Mouse (Mus musculus) neural tube, embryonic 14.5 days (tissue): ENCODE measurements around the gene Olfr1315-ps1. TPM values are rescaled to one million over a fixed set of nuclear protein-coding genes. Genes with fewer than 3 reads are reported as not detected.

ENCODE experiments used
- ATAC-seq: fragments of 200-750 bp; cut with Nextera tagmentation; 2 replicates; pipeline ENCODE4 v1.8.0; 2017; ENCODE audit warnings: low read depth, mild to moderate bottlenecking, moderate TSS enrichment, moderate library complexity
- H3K27ac ChIP-seq: fragments of 300-500 bp; sonication (generic); 2 replicates; pipeline ENCODE4 v1.5.1; 2014; ENCODE audit warnings: low read depth, mild to moderate bottlenecking, control low read depth, low read length, moderate library complexity, mixed read lengths
- H3K27me3 ChIP-seq: fragments of 300-500 bp; sonication (generic); 2 replicates; pipeline ENCODE4 v1.6.1; 2014; ENCODE audit warnings: low read length; ENCODE audit not compliant: control insufficient read depth, insufficient read depth
- H3K36me3 ChIP-seq: fragments of 300-500 bp; sonication (generic); 2 replicates; pipeline ENCODE4 v1.6.1; 2014; ENCODE audit warnings: low read length, mixed read lengths; ENCODE audit not compliant: control insufficient read depth, insufficient read depth
- H3K4me1 ChIP-seq: fragments of 300-500 bp; sonication (generic); 2 replicates; pipeline ENCODE4 v1.6.1; 2014; ENCODE audit warnings: low read length; ENCODE audit not compliant: control insufficient read depth, insufficient read depth
- H3K4me2 ChIP-seq: fragments of 300-500 bp; sonication (generic); 2 replicates; pipeline ENCODE4 v1.6.1; 2014; ENCODE audit warnings: mild to moderate bottlenecking, low read depth, low read length, control low read depth
- H3K4me3 ChIP-seq: fragments of 300-500 bp; sonication (generic); 2 replicates; pipeline ENCODE4 v1.5.1; 2014; ENCODE audit warnings: low read depth, low read length, control low read depth, mixed read lengths
- H3K9ac ChIP-seq: fragments of 300-500 bp; sonication (generic); replicated peaks from 2 replicates; pipeline ENCODE4 v1.6.1; 2014; ENCODE audit warnings: low read depth, mild to moderate bottlenecking, control low read depth, low read length, mixed read lengths
- H3K9me3 ChIP-seq: fragments of 300-500 bp; sonication (generic); 2 replicates; pipeline ENCODE4 v1.6.1; 2016; ENCODE audit warnings: low read length; ENCODE audit not compliant: control insufficient read depth
- WGBS: fragments of 180-500 bp; shearing (Covaris S2); extraction: QIAGEN DNeasy Blood & Tissue Kit; methylation state at CpG from one replicate; pipeline ENCODE4 v1.1.7; 2014; 5-methylcytosine and 5-hydroxymethylcytosine counted together
- polyA plus RNA-seq: library from polyadenylated mRNA; unstranded; fragments of >200 nt; fragmentation: Nextera tagmentation; extraction: Ambion mirVana; gene quantifications from 2 replicates; pipeline ENCODE4 v1.2.1, GENCODE M21; 2014

The Olfr1315-ps1 gene
- not detected in 2 replicates for polyA plus RNA-seq

GRCm38 (mm10) chr2:112115340-112115739, at the start of gene Olfr1315-ps1:
TSS of gene Olfr1315-ps1 (minus strand) at chr2:112115440.
- no peaks in the 10 kb centered on the region for H3K9me3 ChIP-seq
- H3K4me2 ChIP-seq, result no peak within 1 kb of the TSS
- H3K27me3 ChIP-seq, result no peaks in the 10 kb centered on the region
- no peak within 1 kb of the TSS for H3K27ac ChIP-seq
- no peak within 1 kb of the TSS for H3K9ac ChIP-seq
- no peak for ATAC-seq
- H3K4me3 ChIP-seq, result no peak within 1 kb of the TSS
- no peaks in the 10 kb centered on the region for H3K4me1 ChIP-seq
- H3K36me3 ChIP-seq, result no peaks in the 10 kb centered on the region
- WGBS, result 84% methylated on average over 1 of the region's 1 CpGs

- Histone ChIP-seq H3K36me3 (no peaks in the 10 kb centered on the region), H3K9ac (no peak within 1 kb of the TSS), H3K4me1 (no peaks in the 10 kb centered on the region), H3K9me3 (no peaks in the 10 kb centered on the region), H3K4me2 (no peak within 1 kb of the TSS), H3K27ac (no peak within 1 kb of the TSS), H3K4me3 (no peak within 1 kb of the TSS), H3K27me3 (no peaks in the 10 kb centered on the region)
- no peak for ATAC-seq
Measured at GRCm38 (mm10) chr2:112153898-112154297, 38.7 kb upstream of the Olfr1315-ps1 start, which contains the start of gene Olfr1318. TSS of gene Olfr1318 (plus strand) at chr2:112154198.

GRCm38 (mm10) chr2:112140029-112140428, 24.8 kb upstream of the Olfr1315-ps1 start, which contains the start of gene Olfr1317:
TSS of gene Olfr1317 (plus strand) at chr2:112140329.
- Histone ChIP-seq H3K9ac (no peak within 1 kb of the TSS), H3K4me1 (no peaks in the 10 kb centered on the region), H3K36me3 (no peaks in the 10 kb centered on the region), H3K9me3 (no peaks in the 10 kb centered on the region), H3K27me3 (no peaks in the 10 kb centered on the region), H3K4me2 (no peak within 1 kb of the TSS), H3K4me3 (no peak within 1 kb of the TSS), H3K27ac (no peak within 1 kb of the TSS)
- WGBS, result 75% methylated on average over 2 of the region's 2 CpGs
- ATAC-seq, result no peak

- Histone ChIP-seq H3K36me3 (no peaks in the 10 kb centered on the region), H3K27ac (no peak within 1 kb of the TSS), H3K9ac (no peak within 1 kb of the TSS), H3K27me3 (no peaks in the 10 kb centered on the region), H3K4me2 (no peak within 1 kb of the TSS), H3K4me3 (no peak within 1 kb of the TSS), H3K4me1 (no peaks in the 10 kb centered on the region), H3K9me3 (no peaks in the 10 kb centered on the region)
- 91% methylated on average over 2 of the region's 2 CpGs for WGBS
- ATAC-seq, result no peak
Measured at GRCm38 (mm10) chr2:112134877-112135276, 19.6 kb upstream of the Olfr1315-ps1 start, which contains the start of gene Olfr1316. TSS of gene Olfr1316 (minus strand) at chr2:112134977.

- Histone ChIP-seq H3K27ac (no peak within 1 kb of the TSS), H3K9ac (no peak within 1 kb of the TSS), H3K9me3 (no peaks in the 10 kb centered on the region), H3K36me3 (no peaks in the 10 kb centered on the region), H3K4me2 (no peak within 1 kb of the TSS), H3K4me1 (no peaks in the 10 kb centered on the region), H3K27me3 (no peaks in the 10 kb centered on the region), H3K4me3 (no peak within 1 kb of the TSS)
- no peak for ATAC-seq
Measured at GRCm38 (mm10) chr2:112096681-112097080, 18.6 kb downstream of the Olfr1315-ps1 start, which contains the start of gene Olfr1314. TSS of gene Olfr1314 (minus strand) at chr2:112096781.

GRCm38 (mm10) chr2:112077743-112078142, 37.5 kb downstream of the Olfr1315-ps1 start, which contains the start of gene Olfr1313:
TSS of gene Olfr1313 (minus strand) at chr2:112077843.
- Histone ChIP-seq H3K4me1 (no peaks in the 10 kb centered on the region), H3K36me3 (no peaks in the 10 kb centered on the region), H3K27ac (no peak within 1 kb of the TSS), H3K9ac (no peak within 1 kb of the TSS), H3K27me3 (no peaks in the 10 kb centered on the region), H3K4me3 (no peak within 1 kb of the TSS), H3K4me2 (no peak within 1 kb of the TSS), H3K9me3 (no peaks in the 10 kb centered on the region)
- no peak for ATAC-seq

Other genes starting within 250 kb of the Olfr1315-ps1 start
- not detected in 2 replicates for gene Olfr1305, start 238.3 kb downstream of the Olfr1315-ps1 start, polyA plus RNA-seq
- gene Olfr1306, start 199.2 kb downstream of the Olfr1315-ps1 start, polyA plus RNA-seq, result not detected in 2 replicates
- gene Olfr1307, start 166.0 kb downstream of the Olfr1315-ps1 start, polyA plus RNA-seq, result 0.03 TPM in 1 of 2 replicates, not detected in the other
- gene Olfr1308, start 150.5 kb downstream of the Olfr1315-ps1 start, polyA plus RNA-seq, result not detected in 2 replicates
- not detected in 2 replicates for gene Olfr1309, start 125.2 kb downstream of the Olfr1315-ps1 start, polyA plus RNA-seq
- not detected in 2 replicates for gene Olfr1310, start 102.7 kb downstream of the Olfr1315-ps1 start, polyA plus RNA-seq
- gene Olfr1311, start 91.0 kb downstream of the Olfr1315-ps1 start, polyA plus RNA-seq, result not detected in 2 replicates
- not detected in 2 replicates for gene Olfr1312, start 65.2 kb downstream of the Olfr1315-ps1 start, polyA plus RNA-seq
- not detected in 2 replicates for gene Olfr1313, start 37.6 kb downstream of the Olfr1315-ps1 start, polyA plus RNA-seq
- gene Olfr1314, start 18.7 kb downstream of the Olfr1315-ps1 start, polyA plus RNA-seq, result not detected in 2 replicates
- gene Olfr1316, start 19.5 kb upstream of the Olfr1315-ps1 start, polyA plus RNA-seq, result not detected in 2 replicates
- gene Olfr1317, start 24.9 kb upstream of the Olfr1315-ps1 start, polyA plus RNA-seq, result not detected in 2 replicates
- 0.08 TPM in 1 of 2 replicates, not detected in the other for gene Olfr1318, start 38.8 kb upstream of the Olfr1315-ps1 start, polyA plus RNA-seq
- 22.4 and 26.1 TPM in 2 replicates for gene Lpcat4, start 124.0 kb upstream of the Olfr1315-ps1 start, polyA plus RNA-seq
- 0.09 TPM in 1 of 2 replicates, not detected in the other for gene Nutm1, start 143.9 kb upstream of the Olfr1315-ps1 start, polyA plus RNA-seq
- 156 and 185 TPM in 2 replicates for gene Nop10, start 146.5 kb upstream of the Olfr1315-ps1 start, polyA plus RNA-seq
- 26.9 and 28.7 TPM in 2 replicates for gene Slc12a6, start 150.4 kb upstream of the Olfr1315-ps1 start, polyA plus RNA-seq
- gene Gm21985, start 150.9 kb upstream of the Olfr1315-ps1 start, polyA plus RNA-seq, result not detected in 2 replicates